Comparison of ENCODE assay signal across 9 mouse cellular contexts in the genomic region with DNA sequence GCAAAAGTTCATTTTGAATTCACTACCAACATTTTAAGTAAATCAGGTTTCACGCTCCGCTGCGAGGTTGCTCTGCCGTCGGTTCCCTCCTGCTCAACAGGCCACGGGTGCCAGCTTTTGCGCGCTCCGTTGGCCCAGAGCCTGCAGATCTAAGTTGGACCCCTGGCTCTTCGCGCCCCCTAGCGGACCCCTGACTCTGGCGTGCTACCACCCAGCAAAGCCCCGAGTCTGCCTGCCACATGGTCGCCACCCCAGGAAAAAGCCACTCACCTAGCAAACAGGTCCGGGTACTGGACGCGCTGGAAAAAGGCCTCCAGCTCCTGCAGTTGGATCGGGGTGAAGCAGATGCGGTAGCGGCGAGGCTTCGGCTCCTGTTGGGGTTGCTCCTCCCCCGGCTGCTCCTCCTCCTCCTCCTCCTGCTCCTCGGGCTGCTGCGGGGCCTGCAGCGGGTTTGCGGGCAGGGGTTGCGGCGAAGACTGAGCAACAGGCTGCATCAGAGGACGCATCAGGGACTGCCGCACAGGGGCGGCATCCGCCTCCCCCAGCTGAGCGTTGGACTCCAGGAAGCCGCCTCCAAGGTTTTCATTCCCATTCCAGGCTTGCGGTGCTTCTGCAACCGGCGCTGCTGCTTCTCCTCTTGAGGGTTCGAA. TPM values are rescaled to one million over a fixed set of nuclear protein-coding genes. Genes with fewer than 3 reads are reported as not detected.
A peak's percentile ranks its signal among the peaks of the same experiment; 100 is the strongest.
DNase-seq lines count a peak whose midpoint lies in the region; ATAC-seq lines count a peak whose summit lies in the region.
"Had no signal": no experiment of that assay in that cellular context is flagged by ENCODE, and none has a peak within 500 bp of the region (broad histone marks: within the 10 kb centered on the region; RNA-seq: fewer than 3 reads in every experiment).

No protein-coding gene starts in this region.

- H3K27ac ChIP-seq in midbrain, embryonic 11.5 days (ENCODE audit: low read depth, low read length) = no peak overlapping the region

- ATAC-seq in midbrain, embryonic 11.5 days (ENCODE audit: low FRiP score) = peak; percentile 82

- no peak overlapping the region for H3K9ac ChIP-seq in midbrain, embryonic 11.5 days (ENCODE audit: low read length)

- no peaks in the 10 kb centered on the region for H3K4me1 ChIP-seq in midbrain, embryonic 11.5 days (ENCODE audit: control insufficient read depth, insufficient read depth, low read length)

- H3K4me2 ChIP-seq in midbrain, embryonic 11.5 days = no peak overlapping the region

- DNase-seq in left cerebral cortex, postnatal 10 days (ENCODE audit: extremely low spot score in 1 of 2, low spot score in 2 of 2) = peak; percentile 9 to 42
- DNase-seq in left cerebral cortex, adult 8-10 months (ENCODE audit: low spot score in 2 of 2) = no peak
- peak; percentile 89 for DNase-seq in ZHBTc4 (ENCODE audit: low read depth, low spot score)
- peak; percentile 65 for DNase-seq in forelimb bud, embryonic 11.5 days (ENCODE audit: low read depth, low spot score)
- DNase-seq in kidney, postnatal 25 days = peak; percentile 36 to 59
- DNase-seq in midbrain, embryonic 11.5 days (ENCODE audit: low spot score, missing footprints) = peak; percentile 93
- DNase-seq in thymus, adult 18-20 months = peak; percentile 15 to 26
- DNase-seq in left cerebral cortex, adult 18-20 months (ENCODE audit: low spot score in 2 of 2) = no peak

- H3K27me3 ChIP-seq in midbrain, embryonic 11.5 days (ENCODE audit: control insufficient read depth, insufficient read depth, low read length) = peaks cover 79% of the 10 kb centered on the region

- no peaks in the 10 kb centered on the region for H3K36me3 ChIP-seq in midbrain, embryonic 11.5 days (ENCODE audit: control insufficient read depth, insufficient read depth, low read length)

- no peak overlapping the region for H3K4me3 ChIP-seq in midbrain, embryonic 11.5 days (ENCODE audit: low read depth, low read length)

- intact Hi-C loops in left cerebral cortex, postnatal 10 days (cut with DNase I) = no loop called here

- WGBS in midbrain, embryonic 11.5 days = 20% methylated on average over 40 of the region's 40 CpGs

- H3K9me3 ChIP-seq in midbrain, embryonic 11.5 days (ENCODE audit: control insufficient read depth, low read length) = no peaks in the 10 kb centered on the region

RNA-seq across cellular contexts. Expression of a gene that starts 3.7 kb away (rescaled TPM):
- total RNA-seq in left cerebral cortex, postnatal 10 days (2021) = not detected
- not detected for total RNA-seq in left cerebral cortex, adult 8-10 months (2022)
- not detected in 2 replicates for polyA plus RNA-seq in midbrain, embryonic 11.5 days (2014; fragmentation: Nextera tagmentation; extraction: Ambion mirVana)
- not detected for total RNA-seq in left cerebral cortex, adult 18-20 months (2021)
- total RNA-seq: neutrophil, adult 5-6 weeks had no signal

Comparison
In these comparisons a context has a peak if more than half of its experiments do, and no peak if none do; other contexts are left out.
1. DNase-seq: peak in left cerebral cortex, postnatal 10 days (2 of 2), ZHBTc4 (single experiment), forelimb bud, embryonic 11.5 days (single experiment), kidney, postnatal 25 days (2 of 2), midbrain, embryonic 11.5 days (single experiment) and thymus, adult 18-20 months (2 of 2); none in left cerebral cortex, adult 8-10 months (0 of 2) and left cerebral cortex, adult 18-20 months (0 of 2).